Mouse (Mus musculus): ENCODE measurements around the gene Fezf2. TPM values are rescaled to one million over a fixed set of nuclear protein-coding genes. Genes with fewer than 3 reads are reported as not detected.

Fezf2 gene
- polyA plus RNA-seq, 1 experiment from 2014 or later = not detected

DNA sequence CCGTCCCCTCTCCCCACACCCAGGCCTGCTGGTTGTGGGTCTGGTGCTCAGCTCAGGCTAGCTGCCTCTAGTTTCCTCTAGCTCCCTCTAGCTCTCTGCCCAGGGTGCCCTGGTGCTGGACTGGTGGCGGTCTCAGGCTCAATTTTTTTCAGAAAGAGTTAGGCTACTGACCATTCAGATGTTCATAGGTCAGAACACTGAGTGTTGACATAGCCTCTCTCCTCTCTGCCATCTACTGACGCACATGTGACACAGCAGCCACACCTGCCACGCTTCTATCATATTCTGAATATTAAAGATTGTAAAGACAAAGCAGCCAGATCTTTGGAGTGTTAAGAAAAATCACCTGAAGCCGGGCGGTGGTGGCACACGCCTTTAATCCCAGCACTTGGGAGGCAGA, 14.4 kb downstream of the Fezf2 start:
- DNase-seq (ENCODE audit: low spot score) = no peak
- no peak overlapping the region for H3K9ac ChIP-seq (ENCODE audit: low read depth, low read length)
- H3K4me3 ChIP-seq (replicated peaks; ENCODE audit: low read depth, low read length) = no peak overlapping the region
- no peaks in the 10 kb centered on the region for H3K36me3 ChIP-seq (ENCODE audit: insufficient read depth, low read length)
- H3K4me2 ChIP-seq (ENCODE audit: low read length) = no peak overlapping the region
- peak; percentile 44; the same call in 1 of the 2 replicates for TF ChIP-seq CTCF (IDR thresholded peaks at IDR 0.05; ENCODE audit: low read depth)
- ATAC-seq (replicated peaks; ENCODE audit: low FRiP score, low read depth) = no peak
- H3K9me3 ChIP-seq (replicated peaks; ENCODE audit: low read length) = no peaks in the 10 kb centered on the region
- H3K27ac ChIP-seq = no peak overlapping the region
- peaks cover 36% of the 10 kb centered on the region for H3K27me3 ChIP-seq (ENCODE audit: insufficient read depth, low read length)
- 82% methylated on average over 7 of the region's 7 CpGs for WGBS
- no peaks in the 10 kb centered on the region for H3K4me1 ChIP-seq (replicated peaks; ENCODE audit: insufficient read depth, low read length)

DNA sequence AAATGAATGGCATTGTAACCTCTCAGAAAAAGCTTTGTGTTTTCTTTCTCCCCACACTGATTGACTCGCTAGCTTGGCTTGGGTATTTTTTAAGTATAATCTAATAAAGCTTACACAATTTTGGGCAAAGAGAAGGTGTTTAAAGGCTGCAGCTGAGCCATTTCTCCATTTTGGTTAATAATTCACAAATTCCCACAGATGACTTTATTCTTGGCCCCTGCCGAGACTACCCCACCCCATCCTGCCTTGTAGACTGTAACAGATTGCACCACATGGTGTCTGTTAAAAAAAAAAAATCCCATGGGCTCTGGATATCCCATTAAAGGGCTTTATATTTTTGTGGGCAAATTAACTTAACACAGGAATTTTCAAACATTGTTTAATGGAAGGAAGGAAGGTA, 44.9 kb downstream of the Fezf2 start:
- Histone ChIP-seq H3K4me3 (replicated peaks; ENCODE audit: low read depth, low read length) (no peak overlapping the region), H3K4me1 (replicated peaks; ENCODE audit: insufficient read depth, low read length) (no peaks in the 10 kb centered on the region), H3K4me2 (ENCODE audit: low read length) (no peak overlapping the region), H3K9me3 (replicated peaks; ENCODE audit: low read length) (no peaks in the 10 kb centered on the region), H3K36me3 (ENCODE audit: insufficient read depth, low read length) (no peaks in the 10 kb centered on the region), H3K27ac (no peak overlapping the region), H3K9ac (ENCODE audit: low read depth, low read length) (no peak overlapping the region), H3K27me3 (ENCODE audit: insufficient read depth, low read length) (no peaks in the 10 kb centered on the region)
- WGBS = 56% methylated on average over 2 of the region's 2 CpGs
- ATAC-seq (replicated peaks; ENCODE audit: low FRiP score, low read depth) (no peak), DNase-seq (ENCODE audit: low spot score) (no peak)
- TF ChIP-seq CTCF (IDR thresholded peaks at IDR 0.05; ENCODE audit: low read depth) = no peak

DNA sequence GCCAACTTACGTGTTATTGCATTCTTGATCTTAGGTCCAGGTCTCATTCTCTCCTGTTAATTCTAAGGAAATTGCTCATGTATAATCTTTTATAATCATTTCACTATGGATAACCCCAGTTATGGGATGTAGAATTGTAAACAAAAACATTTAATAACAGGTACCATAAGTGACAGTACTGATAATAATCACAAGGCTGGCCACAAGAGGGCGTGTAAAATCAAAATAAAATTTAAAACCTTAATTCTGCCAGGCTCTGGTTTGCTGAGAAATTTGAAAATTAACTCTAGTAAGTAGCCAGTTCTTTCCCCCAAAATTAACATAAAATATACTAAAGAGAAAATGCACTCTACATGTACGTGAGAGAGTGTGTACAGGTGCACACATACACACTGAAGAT, 47.3 kb downstream of the Fezf2 start:
- Histone ChIP-seq H3K36me3 (ENCODE audit: insufficient read depth, low read length) (no peaks in the 10 kb centered on the region), H3K9me3 (replicated peaks; ENCODE audit: low read length) (no peaks in the 10 kb centered on the region), H3K4me1 (replicated peaks; ENCODE audit: insufficient read depth, low read length) (no peaks in the 10 kb centered on the region), H3K27me3 (ENCODE audit: insufficient read depth, low read length) (no peaks in the 10 kb centered on the region), H3K27ac (no peak overlapping the region), H3K9ac (ENCODE audit: low read depth, low read length) (no peak overlapping the region), H3K4me3 (replicated peaks; ENCODE audit: low read depth, low read length) (no peak overlapping the region), H3K4me2 (ENCODE audit: low read length) (no peak overlapping the region)
- TF ChIP-seq CTCF (IDR thresholded peaks at IDR 0.05; ENCODE audit: low read depth) = peak; percentile 68
- 66% methylated on average over 3 of the region's 3 CpGs for WGBS
- peak; percentile 50 for DNase-seq (ENCODE audit: low spot score)
- ATAC-seq (replicated peaks; ENCODE audit: low FRiP score, low read depth) = no peak

DNA sequence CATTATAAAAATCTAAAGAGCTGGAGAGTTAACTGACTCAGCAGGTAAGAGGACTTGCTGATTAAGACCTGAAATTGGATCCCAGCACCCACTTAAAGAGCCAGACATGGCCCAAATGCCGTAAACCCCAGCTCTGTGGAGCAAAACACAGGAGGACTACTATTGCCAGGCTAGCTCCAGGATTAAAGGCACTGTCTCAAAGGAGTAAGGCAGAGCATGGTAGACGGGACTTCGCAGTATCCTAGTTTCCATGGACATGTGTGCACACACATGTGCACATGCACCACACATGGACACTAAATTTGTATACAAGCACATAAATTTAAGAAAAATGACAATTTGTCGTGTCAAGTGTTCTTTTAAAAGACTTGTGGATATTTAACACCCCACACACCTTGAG, 47.7 kb downstream of the Fezf2 start:
- Histone ChIP-seq H3K9ac (ENCODE audit: low read depth, low read length) (no peak overlapping the region), H3K36me3 (ENCODE audit: insufficient read depth, low read length) (no peaks in the 10 kb centered on the region), H3K27ac (no peak overlapping the region), H3K4me2 (ENCODE audit: low read length) (no peak overlapping the region), H3K4me1 (replicated peaks; ENCODE audit: insufficient read depth, low read length) (no peaks in the 10 kb centered on the region), H3K4me3 (replicated peaks; ENCODE audit: low read depth, low read length) (no peak overlapping the region), H3K9me3 (replicated peaks; ENCODE audit: low read length) (no peaks in the 10 kb centered on the region), H3K27me3 (ENCODE audit: insufficient read depth, low read length) (no peaks in the 10 kb centered on the region)
- no peak for DNase-seq (ENCODE audit: low spot score)
- TF ChIP-seq CTCF (IDR thresholded peaks at IDR 0.05; ENCODE audit: low read depth) = no peak
- WGBS = 78% methylated on average over 4 of the region's 4 CpGs
- no peak for ATAC-seq (replicated peaks; ENCODE audit: low FRiP score, low read depth)

DNA sequence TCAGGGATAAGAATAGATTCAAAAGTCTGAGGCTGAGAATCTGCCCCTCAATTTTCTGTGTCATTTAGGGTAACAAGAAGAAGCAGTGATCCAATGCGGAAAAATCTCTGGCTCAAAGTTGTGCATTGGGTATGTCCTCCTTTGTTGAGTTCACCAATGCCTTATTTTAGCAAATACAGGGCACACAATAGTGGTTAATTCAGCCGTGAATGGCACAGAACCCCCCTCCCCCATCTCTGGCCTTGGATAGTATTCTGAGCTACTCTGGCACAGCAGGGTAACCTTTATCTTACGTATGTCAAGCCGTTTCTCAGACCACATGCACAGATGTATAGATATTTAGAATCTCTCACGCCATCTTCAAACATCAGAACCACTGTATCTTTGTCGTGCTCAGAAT, 48.3 kb downstream of the Fezf2 start:
- H3K27me3 ChIP-seq (ENCODE audit: insufficient read depth, low read length) = no peaks in the 10 kb centered on the region
- H3K4me2 ChIP-seq (ENCODE audit: low read length) = no peak overlapping the region
- no peaks in the 10 kb centered on the region for H3K4me1 ChIP-seq (replicated peaks; ENCODE audit: insufficient read depth, low read length)
- no peak overlapping the region for H3K4me3 ChIP-seq (replicated peaks; ENCODE audit: low read depth, low read length)
- DNase-seq (ENCODE audit: low spot score) = no peak
- H3K36me3 ChIP-seq (ENCODE audit: insufficient read depth, low read length) = no peaks in the 10 kb centered on the region
- 86% methylated on average over 6 of the region's 6 CpGs for WGBS
- TF ChIP-seq CTCF (IDR thresholded peaks at IDR 0.05; ENCODE audit: low read depth) = no peak
- H3K9me3 ChIP-seq (replicated peaks; ENCODE audit: low read length) = no peaks in the 10 kb centered on the region
- H3K27ac ChIP-seq = no peak overlapping the region
- no peak for ATAC-seq (replicated peaks; ENCODE audit: low FRiP score, low read depth)
- no peak overlapping the region for H3K9ac ChIP-seq (ENCODE audit: low read depth, low read length)

DNA sequence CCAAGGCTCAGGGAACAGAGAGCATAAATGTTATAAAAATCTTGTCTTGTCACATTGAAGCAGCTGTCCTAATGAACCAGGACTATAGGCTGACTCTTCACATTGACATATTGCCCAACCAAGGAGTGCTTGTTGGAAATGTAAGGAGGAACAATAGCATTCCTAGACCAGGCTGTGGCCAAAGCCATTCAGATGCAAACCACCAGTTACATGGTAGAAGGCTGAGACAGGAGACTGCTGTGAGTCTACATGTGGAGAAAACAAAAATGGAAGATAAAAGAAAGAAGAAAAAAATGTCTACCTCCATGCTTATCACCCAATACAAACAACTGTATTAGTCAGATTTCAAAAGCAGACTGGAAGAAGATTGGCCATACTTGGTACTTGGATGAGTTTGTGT, 48.8 kb downstream of the Fezf2 start:
- TF ChIP-seq CTCF (IDR thresholded peaks at IDR 0.05; ENCODE audit: low read depth) = no peak
- Histone ChIP-seq H3K4me3 (replicated peaks; ENCODE audit: low read depth, low read length) (no peak overlapping the region), H3K4me1 (replicated peaks; ENCODE audit: insufficient read depth, low read length) (no peaks in the 10 kb centered on the region), H3K27ac (no peak overlapping the region), H3K4me2 (ENCODE audit: low read length) (no peak overlapping the region), H3K27me3 (ENCODE audit: insufficient read depth, low read length) (no peaks in the 10 kb centered on the region), H3K9me3 (replicated peaks; ENCODE audit: low read length) (no peaks in the 10 kb centered on the region), H3K36me3 (ENCODE audit: insufficient read depth, low read length) (no peaks in the 10 kb centered on the region), H3K9ac (ENCODE audit: low read depth, low read length) (no peak overlapping the region)
- DNase-seq (ENCODE audit: low spot score) = no peak
- ATAC-seq (replicated peaks; ENCODE audit: low FRiP score, low read depth) = no peak

DNA sequence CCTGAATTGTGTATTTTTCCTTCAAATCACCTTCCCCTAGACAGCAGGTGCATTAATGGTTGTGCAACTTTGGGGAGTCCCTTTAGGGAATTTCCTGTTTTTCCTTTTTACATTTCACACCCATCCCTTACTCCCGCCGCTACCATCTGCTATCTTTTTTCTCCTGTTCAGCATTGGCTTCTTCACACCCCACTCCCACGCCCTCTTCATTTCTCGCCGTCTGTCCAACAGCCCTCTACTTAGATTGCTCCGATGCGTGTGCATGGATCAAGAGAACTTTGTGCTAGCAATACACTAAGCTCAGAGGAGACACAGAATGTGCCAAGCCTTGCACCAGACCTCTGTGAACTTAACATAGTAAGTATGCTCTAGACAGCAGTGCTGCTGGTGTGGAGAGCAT, 51.6 kb downstream of the Fezf2 start:
- no peak for DNase-seq (ENCODE audit: low spot score)
- H3K4me1 ChIP-seq (replicated peaks; ENCODE audit: insufficient read depth, low read length) = no peaks in the 10 kb centered on the region
- no peak for TF ChIP-seq CTCF (IDR thresholded peaks at IDR 0.05; ENCODE audit: low read depth)

More for the DNA sequence above, 51.6 kb downstream of the Fezf2 start:
- Histone ChIP-seq H3K27me3 (ENCODE audit: insufficient read depth, low read length) (no peaks in the 10 kb centered on the region), H3K4me3 (replicated peaks; ENCODE audit: low read depth, low read length) (no peak overlapping the region), H3K4me2 (ENCODE audit: low read length) (no peak overlapping the region), H3K9me3 (replicated peaks; ENCODE audit: low read length) (no peaks in the 10 kb centered on the region), H3K9ac (ENCODE audit: low read depth, low read length) (no peak overlapping the region), H3K36me3 (ENCODE audit: insufficient read depth, low read length) (no peaks in the 10 kb centered on the region), H3K27ac (no peak overlapping the region)
- no peak for ATAC-seq (replicated peaks; ENCODE audit: low FRiP score, low read depth)
- WGBS = 75% methylated on average over 7 of the region's 7 CpGs

Other genes with a start within 250 kb of the Fezf2 start
- gene Gm49355, start 64.2 kb downstream of the Fezf2 start, polyA plus RNA-seq (2015; fragmentation: Nextera tagmentation; extraction: Ambion mirVana) = 0.21 and 0.29 TPM in 2 replicates
- 63.4 and 63.7 TPM in 2 replicates for gene 3830406C13Rik, start 64.0 kb downstream of the Fezf2 start, polyA plus RNA-seq (2015; fragmentation: Nextera tagmentation; extraction: Ambion mirVana)